Mouse (Mus musculus): Measurements from ENCODE around the gene Fancc.

- no peak for TF ChIP-seq CTCF (IDR thresholded peaks at IDR 0.05; ENCODE audit: low read depth)
- TF ChIP-seq EP300 (IDR thresholded peaks at IDR 0.05; ENCODE audit: low read depth): no peak
These were observed 245.8 kb downstream of the Fancc start for GRCm38 (mm10) chr13:63251118-63251889.
